Mouse (Mus musculus): ENCODE data around the gene Srcap. TPM values are rescaled to one million over a fixed set of nuclear protein-coding genes. Genes with fewer than 3 reads are reported as not detected.
A peak's percentile ranks its signal among the peaks of the same experiment; 100 is the strongest.
"Not testable (repeated sequence)": the region's sequence is repeated elsewhere in the genome, so short reads cannot be mapped to it uniquely, and the experiment has no call there.

Srcap gene
- polyA plus RNA-seq, 1 experiment, result 98.5 TPM

DNA sequence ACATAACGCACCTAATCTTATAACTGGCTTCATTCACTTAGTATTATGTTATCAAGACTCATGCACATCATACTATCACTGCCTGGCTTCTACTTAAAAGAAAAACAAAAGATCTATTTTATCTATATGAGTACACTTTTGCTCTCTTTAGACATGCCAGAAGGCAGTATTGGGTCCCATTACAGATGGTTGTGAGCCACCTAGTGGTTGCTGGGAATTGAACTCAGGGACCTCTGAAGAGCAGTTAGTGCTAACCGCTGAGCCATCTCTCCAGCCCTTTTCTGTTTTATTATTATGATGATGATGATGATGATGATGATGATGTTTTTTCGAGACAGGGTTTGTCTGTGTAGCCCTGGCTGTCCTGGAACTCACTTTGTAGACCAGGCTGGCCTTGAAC is 13.4 kb upstream of the Srcap start:
- 32% methylated on average over 3 of the region's 3 CpGs for WGBS
- Histone ChIP-seq H3K27ac (ENCODE audit: control insufficient read depth, insufficient read depth, low read depth, low read length, poor library complexity) (no peak overlapping the region), H3K4me3 (replicated peaks; ENCODE audit: control insufficient read depth, low read depth, low read length) (no peak overlapping the region), H3K4me1 (ENCODE audit: control insufficient read depth, insufficient read depth, low read length) (no peaks in the 10 kb centered on the region)
- TF ChIP-seq CTCF (IDR thresholded peaks at IDR 0.05; ENCODE audit: control insufficient read depth, insufficient read depth, low read length) (peak; percentile 36; the same call in 1 of the 2 replicates), POLR2A (IDR thresholded peaks at IDR 0.05; ENCODE audit: borderline replicate concordance, control insufficient read depth, low read depth, low read length) (no peak)

DNA sequence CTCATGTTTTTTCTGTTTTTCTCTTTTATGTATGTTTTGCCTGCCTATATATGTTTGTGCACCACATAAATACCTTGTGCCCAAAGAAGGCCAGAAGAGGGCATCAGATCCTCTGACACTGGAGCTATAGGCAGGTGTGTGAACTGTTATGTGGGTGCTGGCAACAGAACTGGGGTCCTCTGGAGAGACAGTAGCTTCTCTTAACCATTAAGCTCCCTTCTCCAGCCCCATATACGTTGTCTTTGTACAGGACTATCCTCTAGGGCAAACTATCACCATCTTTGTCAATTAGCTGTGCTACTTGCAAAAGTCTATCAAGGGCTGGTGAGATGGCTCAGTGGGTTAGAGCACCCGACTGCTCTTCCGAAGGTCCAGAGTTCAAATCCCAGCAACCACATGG is 3.5 kb upstream of the Srcap start:
- Histone ChIP-seq H3K4me1 (ENCODE audit: control insufficient read depth, insufficient read depth, low read length) (no peaks in the 10 kb centered on the region), H3K4me3 (replicated peaks; ENCODE audit: control insufficient read depth, low read depth, low read length) (no peak overlapping the region), H3K27ac (ENCODE audit: control insufficient read depth, insufficient read depth, low read depth, low read length, poor library complexity) (no peak overlapping the region)
- WGBS, result 96% methylated on average over 3 of the region's 3 CpGs
- TF ChIP-seq CTCF (IDR thresholded peaks at IDR 0.05; ENCODE audit: control insufficient read depth, insufficient read depth, low read length) (no peak), POLR2A (IDR thresholded peaks at IDR 0.05; ENCODE audit: borderline replicate concordance, control insufficient read depth, low read depth, low read length) (no peak)

DNA sequence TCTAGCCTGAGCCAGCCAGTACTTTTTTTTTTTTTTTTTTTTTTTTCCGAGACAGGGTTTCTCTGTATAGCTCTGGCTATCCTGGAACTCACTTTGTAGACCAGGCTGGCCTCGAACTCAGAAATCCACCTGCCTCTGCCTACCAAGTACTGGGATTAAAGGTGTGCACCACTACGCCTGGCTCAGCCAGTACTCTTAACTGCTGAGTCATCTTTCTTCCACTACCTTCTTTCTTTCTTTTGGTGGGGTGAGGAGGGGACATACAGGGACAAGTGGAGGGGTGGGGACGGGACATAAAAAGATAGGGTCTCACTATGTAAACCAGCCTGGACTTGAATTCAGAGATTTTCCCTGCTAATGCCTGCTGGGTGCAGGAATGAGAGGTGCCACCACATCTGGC is 2.0 kb upstream of the Srcap start:
- not testable (repeated sequence) for H3K4me1 ChIP-seq (ENCODE audit: control insufficient read depth, insufficient read depth, low read length)
- 61% methylated on average over 4 of the region's 4 CpGs for WGBS

DNA sequence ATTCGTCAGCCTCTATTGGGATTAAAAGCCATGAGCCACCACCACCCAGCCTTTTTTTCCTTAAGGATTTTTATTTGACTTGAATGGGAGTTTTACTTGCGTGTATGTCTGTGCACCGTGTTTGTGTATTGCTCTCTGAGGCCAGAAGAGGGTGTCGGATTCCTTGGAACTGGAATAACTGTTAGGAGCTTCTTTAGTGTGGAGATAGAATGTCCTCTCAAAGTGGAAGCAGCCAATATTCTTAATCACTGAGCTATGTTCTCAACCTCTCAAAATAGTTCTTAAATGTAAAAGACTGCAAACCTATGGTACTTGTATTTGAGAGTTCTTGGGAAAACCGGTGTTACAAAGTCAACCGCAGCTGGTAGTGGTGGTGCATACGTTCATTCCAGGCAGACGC is 542 bp upstream of the Srcap start:
- Histone ChIP-seq H3K27ac (ENCODE audit: control insufficient read depth, insufficient read depth, low read depth, low read length, poor library complexity) (no peak overlapping the region), H3K4me1 (ENCODE audit: control insufficient read depth, insufficient read depth, low read length) (no peaks in the 10 kb centered on the region; the same call in 1 of the 2 replicates), H3K4me3 (replicated peaks; ENCODE audit: control insufficient read depth, low read depth, low read length) (no peak overlapping the region)
- TF ChIP-seq POLR2A (IDR thresholded peaks at IDR 0.05; ENCODE audit: borderline replicate concordance, control insufficient read depth, low read depth, low read length), result no peak
- TF ChIP-seq CTCF (IDR thresholded peaks at IDR 0.05; ENCODE audit: control insufficient read depth, insufficient read depth, low read length), result no peak
- WGBS, result 46% methylated on average over 8 of the region's 8 CpGs

More for the DNA sequence above, 2.0 kb upstream of the Srcap start:
- H3K4me3 ChIP-seq (replicated peaks; ENCODE audit: control insufficient read depth, low read depth, low read length); H3K27ac ChIP-seq (ENCODE audit: control insufficient read depth, insufficient read depth, low read depth, low read length, poor library complexity): not testable (repeated sequence)

DNA sequence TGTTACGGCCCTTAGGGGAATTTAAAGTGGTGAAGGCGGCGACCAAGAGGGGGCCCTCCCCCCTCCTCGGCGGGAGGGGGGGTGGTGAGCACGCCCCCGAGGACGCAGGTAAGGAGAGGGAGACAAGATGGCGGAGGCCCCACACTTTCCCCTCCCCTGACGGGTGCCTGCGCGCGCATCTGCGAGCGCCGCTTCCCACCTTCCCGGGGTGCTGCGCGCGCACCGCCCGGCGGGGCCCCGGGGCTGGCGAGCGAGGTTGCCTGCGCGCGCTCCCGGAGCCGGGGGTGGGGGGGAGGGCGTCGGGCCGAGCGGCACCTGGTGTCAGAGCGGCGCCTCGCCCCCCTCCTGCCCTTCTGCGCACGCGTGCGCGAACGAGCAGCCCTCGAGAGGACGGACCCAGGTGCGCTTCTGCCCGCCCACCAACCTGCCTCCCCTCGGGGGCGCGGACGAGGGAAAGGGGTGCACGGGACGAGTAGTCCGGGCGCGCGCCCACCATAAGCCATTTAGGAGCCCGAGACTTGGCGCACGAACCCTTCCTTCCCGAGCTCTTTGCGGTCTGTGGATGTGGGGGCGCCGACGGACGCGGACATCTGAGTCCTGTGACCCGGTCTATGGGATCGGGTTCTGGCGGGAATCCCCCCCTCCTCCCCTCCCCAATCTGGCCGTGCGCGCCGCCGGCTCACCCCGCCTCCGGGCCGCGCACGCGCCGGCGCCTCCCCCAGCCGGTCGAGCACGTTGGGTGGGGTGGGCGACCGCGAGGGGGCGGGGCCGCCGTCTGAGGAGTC is 640 bp downstream of the Srcap start:
- Histone ChIP-seq H3K4me1 (ENCODE audit: control insufficient read depth, insufficient read depth, low read length) (no peaks in the 10 kb centered on the region; the same call in 1 of the 2 replicates), H3K27ac (ENCODE audit: control insufficient read depth, insufficient read depth, low read depth, low read length, poor library complexity) (peak overlapping the region; percentile 97), H3K4me3 (replicated peaks; ENCODE audit: control insufficient read depth, low read depth, low read length) (peak overlapping the region; percentile 78)
- WGBS, result under 1% methylated on average over 88 of the region's 93 CpGs
- TF ChIP-seq POLR2A (IDR thresholded peaks at IDR 0.05; ENCODE audit: borderline replicate concordance, control insufficient read depth, low read depth, low read length), result no peak
- TF ChIP-seq CTCF (IDR thresholded peaks at IDR 0.05; ENCODE audit: control insufficient read depth, insufficient read depth, low read length), result no peak

DNA sequence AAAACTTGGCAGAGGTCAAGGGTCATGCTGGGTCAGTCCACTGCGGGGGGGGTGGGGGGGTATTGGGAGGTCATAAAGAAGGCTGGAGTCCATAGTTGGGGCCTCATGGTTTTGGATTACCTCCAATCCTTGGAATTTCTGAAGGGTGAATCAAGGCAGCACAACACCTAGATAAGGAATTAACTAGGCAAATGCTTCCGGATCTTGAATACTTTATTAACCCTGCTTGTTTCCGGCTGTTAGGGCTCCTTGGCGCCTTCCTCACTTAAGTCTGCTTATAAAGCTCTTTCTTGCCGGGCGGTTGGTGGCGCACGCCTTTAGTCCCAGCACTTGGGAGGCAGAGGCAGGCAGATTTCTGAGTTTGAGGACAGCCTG is 1.2 kb downstream of the Srcap start:
- no peaks in the 10 kb centered on the region; the same call in 1 of the 2 replicates for H3K4me1 ChIP-seq (ENCODE audit: control insufficient read depth, insufficient read depth, low read length)
- H3K4me3 ChIP-seq (replicated peaks; ENCODE audit: control insufficient read depth, low read depth, low read length), result peak overlapping the region; percentile 25
- H3K27ac ChIP-seq (ENCODE audit: control insufficient read depth, insufficient read depth, low read depth, low read length, poor library complexity), result no peak overlapping the region; the same call in 1 of the 2 replicates
- WGBS, result 3% methylated on average over 8 of the region's 8 CpGs
- TF ChIP-seq POLR2A (IDR thresholded peaks at IDR 0.05; ENCODE audit: borderline replicate concordance, control insufficient read depth, low read depth, low read length) (no peak), CTCF (IDR thresholded peaks at IDR 0.05; ENCODE audit: control insufficient read depth, insufficient read depth, low read length) (no peak)

DNA sequence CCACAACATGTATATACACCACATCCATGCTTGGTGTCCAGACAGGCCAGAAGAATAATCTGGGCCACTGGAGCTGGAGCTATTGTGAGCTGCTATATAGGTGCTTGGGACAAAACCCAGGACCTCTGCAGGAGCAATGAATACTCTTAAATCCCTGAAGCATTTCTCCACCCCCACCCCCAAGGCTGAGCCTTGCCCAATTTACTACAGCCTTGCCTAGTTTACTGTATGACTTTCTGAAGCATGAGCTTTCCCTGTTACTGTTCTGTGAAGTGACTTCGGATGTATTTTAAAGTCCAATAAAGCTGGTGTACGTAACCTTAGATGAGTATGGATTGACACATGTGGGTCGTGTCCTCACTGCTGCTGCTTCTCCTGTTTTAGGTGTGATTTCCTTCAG is 2.0 kb downstream of the Srcap start:
- H3K4me3 ChIP-seq (replicated peaks; ENCODE audit: control insufficient read depth, low read depth, low read length), result no peak overlapping the region
- no peak overlapping the region for H3K27ac ChIP-seq (ENCODE audit: control insufficient read depth, insufficient read depth, low read depth, low read length, poor library complexity)

DNA sequence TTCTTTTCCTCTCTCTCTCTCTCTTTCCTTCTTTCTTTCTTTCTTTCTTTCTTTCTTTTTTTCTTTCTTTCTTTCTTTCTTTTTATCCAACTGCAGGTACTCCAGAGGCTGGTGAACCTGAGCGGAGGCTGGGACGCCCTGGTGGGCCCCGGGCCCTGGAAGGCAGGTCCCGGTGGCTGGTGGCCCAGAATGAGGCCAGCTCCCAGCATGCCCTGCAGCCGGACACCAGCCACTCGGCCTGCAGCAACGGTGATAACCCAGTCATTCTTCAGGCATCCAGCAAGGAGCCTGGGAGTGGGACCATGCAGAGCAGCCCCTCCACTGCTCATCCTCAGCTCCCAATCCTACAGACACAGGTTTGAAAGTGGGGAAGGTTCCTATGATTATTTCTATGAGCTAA is 4.1 kb downstream of the Srcap start:
- no peak overlapping the region for H3K4me3 ChIP-seq (replicated peaks; ENCODE audit: control insufficient read depth, low read depth, low read length)
- no peak overlapping the region for H3K27ac ChIP-seq (ENCODE audit: control insufficient read depth, insufficient read depth, low read depth, low read length, poor library complexity)
- WGBS, result 90% methylated on average over 7 of the region's 7 CpGs
- no peaks in the 10 kb centered on the region; the same call in 1 of the 2 replicates for H3K4me1 ChIP-seq (ENCODE audit: control insufficient read depth, insufficient read depth, low read length)
- TF ChIP-seq CTCF (IDR thresholded peaks at IDR 0.05; ENCODE audit: control insufficient read depth, insufficient read depth, low read length) (no peak), POLR2A (IDR thresholded peaks at IDR 0.05; ENCODE audit: borderline replicate concordance, control insufficient read depth, low read depth, low read length) (no peak)

More for the DNA sequence above, 2.0 kb downstream of the Srcap start:
- no peaks in the 10 kb centered on the region; the same call in 1 of the 2 replicates for H3K4me1 ChIP-seq (ENCODE audit: control insufficient read depth, insufficient read depth, low read length)
- 71% methylated on average over 3 of the region's 3 CpGs for WGBS
- no peak for TF ChIP-seq CTCF (IDR thresholded peaks at IDR 0.05; ENCODE audit: control insufficient read depth, insufficient read depth, low read length)
- no peak for TF ChIP-seq POLR2A (IDR thresholded peaks at IDR 0.05; ENCODE audit: borderline replicate concordance, control insufficient read depth, low read depth, low read length)

Measured in bone marrow, adult 2 months (tissue).